Mouse (Mus musculus): Measurements from ENCODE around the gene Gm8897. TPM values are rescaled to one million over a fixed set of nuclear protein-coding genes. Genes with fewer than 3 reads are reported as not detected.

Gm8897 gene
- not detected in 2 replicates for polyA plus RNA-seq (2015; fragmentation: Nextera tagmentation; extraction: Ambion mirVana)

GRCm38 (mm10) chr5:11416118-11416517, at the start of gene Gm8897:
TSS of gene Gm8897 (plus strand) at chr5:11416418.

Other genes starting within 250 kb of the Gm8897 start
- gene Gm5861, start 233.3 kb upstream of the Gm8897 start, polyA plus RNA-seq (2015; fragmentation: Nextera tagmentation; extraction: Ambion mirVana): not detected in 2 replicates
- not detected in 2 replicates for gene Gm8890, start 160.4 kb upstream of the Gm8897 start, polyA plus RNA-seq (2015; fragmentation: Nextera tagmentation; extraction: Ambion mirVana)
- gene Speer1, start 74.9 kb upstream of the Gm8897 start, polyA plus RNA-seq (2015; fragmentation: Nextera tagmentation; extraction: Ambion mirVana): not detected in 2 replicates
- gene Gm8906, start 86.3 kb downstream of the Gm8897 start, polyA plus RNA-seq (2015; fragmentation: Nextera tagmentation; extraction: Ambion mirVana): not detected in 2 replicates
- gene Gm6460, start 178.5 kb downstream of the Gm8897 start, polyA plus RNA-seq (2015; fragmentation: Nextera tagmentation; extraction: Ambion mirVana): not detected in 2 replicates